Mouse (Mus musculus) forebrain, embryonic 11.5 days (tissue): ENCODE results near the gene Alox5ap. TPM values are rescaled to one million over a fixed set of nuclear protein-coding genes. Genes with fewer than 3 reads are reported as not detected.

Experiments used
- microRNA-seq: library from miRNA; unstranded; fragments of <30 nt; microRNA quantifications from one replicate; pipeline ENCODE4, GENCODE M21; 2016; ENCODE audit not compliant: insufficient number of aligned reads
- polyA plus RNA-seq: library from polyadenylated mRNA; unstranded; fragments of >200 nt; fragmentation: Nextera tagmentation; extraction: Ambion mirVana; gene quantifications from 2 replicates; pipeline ENCODE4 v1.2.1, GENCODE M21; 2014

Alox5ap gene
- polyA plus RNA-seq, 1 experiment from 2014 or later, result 4.5 TPM

Small RNA genes within 50 kb of the gene (microRNA-seq; reads per million reads assigned to microRNA genes)
- gene Gm24105, result not detected

Other genes starting within 250 kb of the Alox5ap start
- 71.2 and 74.9 TPM in 2 replicates for gene Uspl1, start 80.4 kb upstream of the Alox5ap start, polyA plus RNA-seq
- 1,921 and 2,020 TPM in 2 replicates for gene Hmgb1, start 80.3 kb upstream of the Alox5ap start, polyA plus RNA-seq
- 1.0 and 1.4 TPM in 2 replicates for gene Medag, start 147.0 kb downstream of the Alox5ap start, polyA plus RNA-seq
- gene Tex26, start 174.9 kb downstream of the Alox5ap start, polyA plus RNA-seq, result 1.6 and 1.7 TPM in 2 replicates